Comparison of ENCODE assay signal across 8 mouse cellular contexts in the genomic region with DNA sequence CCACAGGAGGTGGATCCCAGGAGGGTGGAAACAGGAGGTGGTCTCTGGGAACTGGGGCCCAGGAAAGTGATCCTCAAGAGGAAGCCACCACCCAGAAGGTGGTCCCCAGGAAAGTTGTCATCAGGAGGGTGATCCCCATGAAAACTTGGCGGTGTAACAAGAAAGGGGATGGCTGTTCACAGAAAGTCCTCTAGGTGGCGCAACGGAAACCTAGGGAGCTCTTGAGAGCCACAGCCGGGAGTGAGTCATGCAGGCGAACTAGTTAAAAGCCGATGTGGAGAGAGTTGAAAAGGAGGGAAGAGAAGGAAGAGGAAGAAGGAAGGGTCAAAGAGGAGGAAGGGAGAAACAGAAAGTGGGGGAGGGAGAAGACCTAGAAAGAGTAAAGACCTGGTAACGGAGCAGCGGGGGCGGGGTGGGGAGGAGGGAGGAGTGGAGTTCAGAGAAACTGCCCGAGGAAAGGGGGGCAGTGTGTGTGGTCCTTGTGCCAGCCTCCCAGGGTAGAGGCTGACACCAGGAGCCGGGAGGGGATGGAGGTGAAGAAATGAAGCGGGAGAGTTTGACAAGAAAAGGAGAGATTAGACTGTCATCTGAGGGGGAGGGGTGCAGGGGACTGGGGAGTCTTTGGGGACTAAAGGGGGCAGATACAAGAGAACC. TPM values are rescaled to one million over a fixed set of nuclear protein-coding genes. Genes with fewer than 3 reads are reported as not detected.
A peak's percentile ranks its signal among the peaks of the same experiment; 100 is the strongest.
DNase-seq lines count a peak whose midpoint lies in the region; ATAC-seq lines count a peak whose summit lies in the region.

No protein-coding gene starts in this region.

- H3K36me3 ChIP-seq in hindbrain, embryonic 15.5 days: no peaks in the 10 kb centered on the region

- no peak overlapping the region for H3K27ac ChIP-seq in hindbrain, embryonic 15.5 days (replicated peaks)

- ATAC-seq in hindbrain, embryonic 15.5 days (ENCODE audit: low FRiP score, low read depth): no peak

- H3K4me2 ChIP-seq in hindbrain, embryonic 15.5 days: peak overlapping the region; percentile 49

- H3K9me3 ChIP-seq in hindbrain, embryonic 15.5 days: no peaks in the 10 kb centered on the region

- H3K27me3 ChIP-seq in hindbrain, embryonic 15.5 days: no peaks in the 10 kb centered on the region

- H3K4me1 ChIP-seq in hindbrain, embryonic 15.5 days (replicated peaks): peaks cover 10% of the 10 kb centered on the region

- under 1% methylated on average over 12 of the region's 12 CpGs for WGBS in hindbrain, embryonic 15.5 days

- no peak overlapping the region for H3K9ac ChIP-seq in hindbrain, embryonic 15.5 days

- DNase-seq in WW6 (ENCODE audit: low read depth, low spot score): peak; percentile 54
- DNase-seq in cerebellum, postnatal 25 days: peak; percentile 58 to 79
- DNase-seq in gastrocnemius, adult 18-20 months (ENCODE audit: low spot score): peak; percentile 85
- DNase-seq in layer of hippocampus, postnatal 36 days: peak; percentile 53 to 63
- peak; percentile 90 for DNase-seq in lung, postnatal 36 days
- peak; percentile 34 for DNase-seq in retina, adult 2 months (ENCODE audit: low read depth, low spot score)
- DNase-seq in thymus, postnatal 4 days: peak; percentile 86

- H3K4me3 ChIP-seq in hindbrain, embryonic 15.5 days: peak overlapping the region; percentile 31

RNA-seq across cellular contexts. Expression of a gene that starts 30.5 kb away (rescaled TPM):
- 10 to 100 TPM; 66.5 to 68.8 TPM for total RNA-seq in gastrocnemius, adult 18-20 months (2021)
- 59.4 and 64.0 TPM in 2 replicates for polyA plus RNA-seq in hindbrain, embryonic 15.5 days (2015; fragmentation: Nextera tagmentation; extraction: Ambion mirVana)
- 10 to 100 TPM; 91.1 to 92.7 TPM for total RNA-seq in layer of hippocampus, postnatal 36 days (2021)

Comparison
In these comparisons a context has a peak if more than half of its experiments do, and no peak if none do; other contexts are left out.
1. DNase-seq: peak in every context shown above with its lines; median percentile 90 in lung, postnatal 36 days; 86 in thymus, postnatal 4 days; 85 in gastrocnemius, adult 18-20 months; 68 in cerebellum, postnatal 25 days; 58 in layer of hippocampus, postnatal 36 days; 54 in WW6; 34 in retina, adult 2 months.